Mouse (Mus musculus) kidney, adult 11 months (tissue): ENCODE results near the gene Mybpc1.
A peak's percentile ranks its signal among the peaks of the same experiment; 100 is the strongest.
"Not testable (repeated sequence)": the region's sequence is repeated elsewhere in the genome, so short reads cannot be mapped to it uniquely, and the experiment has no call there.

Experiments
- DNase-seq: peaks from one replicate; pipeline ENCODE4 v3.0.0; 2022

The Mybpc1 gene

GRCm38 (mm10) chr10:88547635-88548034 is 57.3 kb downstream of the Mybpc1 start:
- no peak for DNase-seq

- DNase-seq, result no peak
These were observed 74.3 kb downstream of the Mybpc1 start for GRCm38 (mm10) chr10:88530631-88531030.

GRCm38 (mm10) chr10:88524016-88524415 is 80.9 kb downstream of the Mybpc1 start:
- no peak for DNase-seq

GRCm38 (mm10) chr10:88523212-88523611 is 81.7 kb downstream of the Mybpc1 start:
- no peak for DNase-seq

GRCm38 (mm10) chr10:88522795-88523194 is 82.2 kb downstream of the Mybpc1 start:
- no peak for DNase-seq

- DNase-seq, result not testable (repeated sequence)
These were observed 89.9 kb downstream of the Mybpc1 start for GRCm38 (mm10) chr10:88515049-88515448.

GRCm38 (mm10) chr10:88514495-88514894 is 90.5 kb downstream of the Mybpc1 start:
- peak; percentile 89 for DNase-seq

- DNase-seq, result peak; percentile 88
These were observed 91.3 kb downstream of the Mybpc1 start for GRCm38 (mm10) chr10:88513574-88514135.

- peak; percentile 71 for DNase-seq
These were observed 93.6 kb downstream of the Mybpc1 start for GRCm38 (mm10) chr10:88511355-88511754.

- DNase-seq, result peak; percentile 86
These were observed 94.3 kb downstream of the Mybpc1 start for GRCm38 (mm10) chr10:88510503-88511271.

GRCm38 (mm10) chr10:88507691-88508143 is 97.2 kb downstream of the Mybpc1 start:
- peak; percentile 52 for DNase-seq

GRCm38 (mm10) chr10:88505256-88505655 is 99.7 kb downstream of the Mybpc1 start:
- DNase-seq, result no peak

GRCm38 (mm10) chr10:88504481-88504880 is 100.5 kb downstream of the Mybpc1 start:
- no peak for DNase-seq

- DNase-seq, result peak; percentile 96
These were observed 101.3 kb downstream of the Mybpc1 start, which contains the start of gene Chpt1 for GRCm38 (mm10) chr10:88503421-88504314. Gene Chpt1, minus strand, starts transcription at chr10:88504073.

GRCm38 (mm10) chr10:88502919-88503318 is 102.0 kb downstream of the Mybpc1 start:
- no peak for DNase-seq

GRCm38 (mm10) chr10:88501886-88502765 is 102.8 kb downstream of the Mybpc1 start:
- peak; percentile 46 for DNase-seq

GRCm38 (mm10) chr10:88501370-88501769 is 103.6 kb downstream of the Mybpc1 start:
- DNase-seq, result peak; percentile 68

- DNase-seq, result no peak
These were observed 105.0 kb downstream of the Mybpc1 start for GRCm38 (mm10) chr10:88499993-88500392.

GRCm38 (mm10) chr10:88496864-88497564 is 107.9 kb downstream of the Mybpc1 start:
- no peak for DNase-seq

GRCm38 (mm10) chr10:88494959-88495587 is 109.9 kb downstream of the Mybpc1 start:
- no peak for DNase-seq

- DNase-seq, result no peak
These were observed 112.3 kb downstream of the Mybpc1 start for GRCm38 (mm10) chr10:88492658-88493057.
